Mouse (Mus musculus) liver, embryonic 13.5 days (tissue): ENCODE results near the gene Kcnj8. TPM values are rescaled to one million over a fixed set of nuclear protein-coding genes. Genes with fewer than 3 reads are reported as not detected.

Source experiments
- ATAC-seq: fragments of 200-750 bp; cut with Nextera tagmentation; 2 replicates; pipeline ENCODE4 v1.8.0; 2017; ENCODE audit warnings: low read depth, mild to moderate bottlenecking, moderate number of reproducible peaks, moderate library complexity
- DNase-seq: peaks from one replicate; pipeline ENCODE4 v3.0.0; 2022
- H3K27ac ChIP-seq: fragments of 300-500 bp; sonication (generic); 2 replicates; pipeline ENCODE4 v1.5.1; 2015; ENCODE audit warnings: moderate library complexity, mild to moderate bottlenecking, inconsistent platforms
- H3K27me3 ChIP-seq: fragments of 300-500 bp; sonication (generic); 2 replicates; pipeline ENCODE4 v1.6.1; 2015; ENCODE audit warnings: mild to moderate bottlenecking, inconsistent platforms
- H3K36me3 ChIP-seq: fragments of 300-500 bp; sonication (generic); 2 replicates; pipeline ENCODE4 v1.6.1; 2015; ENCODE audit warnings: mild to moderate bottlenecking, inconsistent platforms
- H3K4me1 ChIP-seq: fragments of 300-500 bp; sonication (generic); replicated peaks from 2 replicates; pipeline ENCODE4 v1.6.1; 2015; ENCODE audit warnings: inconsistent platforms
- H3K4me2 ChIP-seq: fragments of 300-500 bp; sonication (generic); 2 replicates; pipeline ENCODE4 v1.6.1; 2015; ENCODE audit warnings: inconsistent platforms, mild to moderate bottlenecking, moderate library complexity
- H3K4me3 ChIP-seq: fragments of 300-500 bp; sonication (generic); replicated peaks from 2 replicates; pipeline ENCODE4 v1.5.1; 2015; ENCODE audit warnings: mild to moderate bottlenecking, inconsistent platforms
- H3K9ac ChIP-seq: fragments of 300-500 bp; sonication (generic); 2 replicates; pipeline ENCODE4 v1.6.1; 2015; ENCODE audit warnings: mild to moderate bottlenecking, inconsistent platforms
- H3K9me3 ChIP-seq: fragments of 300-500 bp; sonication (generic); replicated peaks from 2 replicates; pipeline ENCODE4 v1.6.1; 2016; ENCODE audit warnings: inconsistent platforms
- WGBS: fragments of 180-500 bp; shearing (Covaris S2); methylation state at CpG from one replicate; pipeline ENCODE4 v1.1.7; 2015; ENCODE audit not compliant: insufficient replicate concordance; 5-methylcytosine and 5-hydroxymethylcytosine counted together
- polyA plus RNA-seq: library from polyadenylated mRNA; unstranded; fragments of >200 nt; fragmentation: Nextera tagmentation; extraction: Ambion mirVana; gene quantifications from 2 replicates; pipeline ENCODE4 v1.2.1, GENCODE M21; 2015

The Kcnj8 gene
- 1.5 and 2.0 TPM in 2 replicates for polyA plus RNA-seq

- H3K36me3 ChIP-seq, result no peaks in the 10 kb centered on the region
- no peak within 1 kb of the TSS for H3K27ac ChIP-seq
- no peaks in the 10 kb centered on the region for H3K9me3 ChIP-seq
- no peak for DNase-seq
- peak within 1 kb of the TSS; percentile 62 for H3K4me2 ChIP-seq
- peak within 1 kb of the TSS; percentile 47 for H3K4me3 ChIP-seq
- 1% methylated on average over 34 of the region's 34 CpGs for WGBS
- H3K4me1 ChIP-seq, result peaks cover 22% of the 10 kb centered on the region
- H3K9ac ChIP-seq, result no peak within 1 kb of the TSS
- peak; percentile 57 for ATAC-seq
- H3K27me3 ChIP-seq, result peaks cover 45% of the 10 kb centered on the region
Measured at GRCm38 (mm10) chr6:142571055-142571618, at the start of gene Kcnj8. Kcnj8 (minus strand) TSS chr6:142571614.

- Histone ChIP-seq H3K4me2 (no peak overlapping the region), H3K27ac (no peak overlapping the region), H3K9me3 (no peaks in the 10 kb centered on the region), H3K36me3 (no peaks in the 10 kb centered on the region), H3K4me1 (no peaks in the 10 kb centered on the region), H3K27me3 (no peaks in the 10 kb centered on the region), H3K9ac (no peak overlapping the region), H3K4me3 (no peak overlapping the region)
- no peak for ATAC-seq
- 33% methylated on average over 3 of the region's 3 CpGs for WGBS
- no peak for DNase-seq
Measured at GRCm38 (mm10) chr6:142616659-142617058, 45.2 kb upstream of the Kcnj8 start.

- no peak for DNase-seq
Measured at GRCm38 (mm10) chr6:142614324-142614723, 42.9 kb upstream of the Kcnj8 start.

GRCm38 (mm10) chr6:142612366-142612765 lies 41.0 kb upstream of the Kcnj8 start:
- DNase-seq, result no peak
- H3K4me3 ChIP-seq, result no peak overlapping the region
- no peak for ATAC-seq
- H3K36me3 ChIP-seq, result no peaks in the 10 kb centered on the region
- no peaks in the 10 kb centered on the region for H3K4me1 ChIP-seq
- no peak overlapping the region for H3K9ac ChIP-seq
- no peaks in the 10 kb centered on the region for H3K9me3 ChIP-seq
- WGBS, result 61% methylated on average over 8 of the region's 8 CpGs
- no peaks in the 10 kb centered on the region for H3K27me3 ChIP-seq
- no peak overlapping the region for H3K27ac ChIP-seq
- no peak overlapping the region for H3K4me2 ChIP-seq

More at GRCm38 (mm10) chr6:142614324-142614723, 42.9 kb upstream of the Kcnj8 start:
- no peak overlapping the region for H3K9ac ChIP-seq
- H3K27ac ChIP-seq, result no peak overlapping the region
- no peaks in the 10 kb centered on the region for H3K27me3 ChIP-seq
- no peaks in the 10 kb centered on the region for H3K36me3 ChIP-seq
- H3K4me2 ChIP-seq, result no peak overlapping the region
- 65% methylated on average over 10 of the region's 10 CpGs for WGBS
- ATAC-seq, result no peak
- no peaks in the 10 kb centered on the region for H3K4me1 ChIP-seq
- H3K4me3 ChIP-seq, result no peak overlapping the region
- no peaks in the 10 kb centered on the region for H3K9me3 ChIP-seq

GRCm38 (mm10) chr6:142609401-142610373 lies 38.3 kb upstream of the Kcnj8 start:
- Histone ChIP-seq H3K36me3 (no peaks in the 10 kb centered on the region), H3K27ac (no peak overlapping the region), H3K9ac (no peak overlapping the region), H3K4me3 (no peak overlapping the region), H3K9me3 (no peaks in the 10 kb centered on the region), H3K4me1 (no peaks in the 10 kb centered on the region), H3K4me2 (no peak overlapping the region), H3K27me3 (no peaks in the 10 kb centered on the region)
- DNase-seq (no peak), ATAC-seq (no peak)
- 62% methylated on average over 9 of the region's 9 CpGs for WGBS

GRCm38 (mm10) chr6:142607080-142607479 lies 35.7 kb upstream of the Kcnj8 start:
- Histone ChIP-seq H3K36me3 (no peaks in the 10 kb centered on the region), H3K27ac (no peak overlapping the region), H3K4me2 (no peak overlapping the region), H3K9ac (no peak overlapping the region), H3K4me3 (no peak overlapping the region), H3K9me3 (no peaks in the 10 kb centered on the region), H3K4me1 (no peaks in the 10 kb centered on the region), H3K27me3 (no peaks in the 10 kb centered on the region)
- 61% methylated on average over 7 of the region's 7 CpGs for WGBS
- ATAC-seq, result no peak
- DNase-seq, result no peak

- Histone ChIP-seq H3K4me2 (no peak overlapping the region), H3K9ac (no peak overlapping the region), H3K27me3 (no peaks in the 10 kb centered on the region), H3K4me3 (no peak overlapping the region), H3K9me3 (no peaks in the 10 kb centered on the region), H3K4me1 (no peaks in the 10 kb centered on the region), H3K27ac (no peak overlapping the region), H3K36me3 (no peaks in the 10 kb centered on the region)
- ATAC-seq (no peak), DNase-seq (no peak)
- whole genome bisulfite sequencing, result 60% methylated on average over 6 of the region's 6 CpGs
Measured at GRCm38 (mm10) chr6:142602772-142603171, 31.4 kb upstream of the Kcnj8 start.

GRCm38 (mm10) chr6:142578831-142579230 lies 7.4 kb upstream of the Kcnj8 start:
- H3K9me3 ChIP-seq, result no peaks in the 10 kb centered on the region
- ATAC-seq (no peak), DNase-seq (no peak)
- WGBS, result 61% methylated on average over 4 of the region's 4 CpGs
- no peaks in the 10 kb centered on the region for H3K27me3 ChIP-seq
- H3K27ac ChIP-seq, result no peak overlapping the region
- H3K4me3 ChIP-seq, result no peak overlapping the region
- H3K4me2 ChIP-seq, result no peak overlapping the region
- H3K36me3 ChIP-seq, result no peaks in the 10 kb centered on the region
- H3K9ac ChIP-seq, result no peak overlapping the region
- no peaks in the 10 kb centered on the region for H3K4me1 ChIP-seq

GRCm38 (mm10) chr6:142577801-142578200 lies 6.4 kb upstream of the Kcnj8 start:
- WGBS, result 53% methylated on average over 6 of the region's 6 CpGs
- Histone ChIP-seq H3K36me3 (no peaks in the 10 kb centered on the region), H3K27ac (no peak overlapping the region)

GRCm38 (mm10) chr6:142572876-142573275 lies 1.5 kb upstream of the Kcnj8 start:
- H3K9ac ChIP-seq, result no peak overlapping the region
- no peaks in the 10 kb centered on the region for H3K9me3 ChIP-seq
- 14% methylated on average over 6 of the region's 6 CpGs for WGBS
- ATAC-seq (no peak), DNase-seq (no peak)
- H3K4me1 ChIP-seq, result peaks cover 18% of the 10 kb centered on the region
- no peaks in the 10 kb centered on the region for H3K36me3 ChIP-seq
- no peak overlapping the region for H3K27ac ChIP-seq
- H3K27me3 ChIP-seq, result peaks cover 45% of the 10 kb centered on the region
- no peak overlapping the region for H3K4me3 ChIP-seq
- H3K4me2 ChIP-seq, result no peak overlapping the region

More at GRCm38 (mm10) chr6:142577801-142578200, 6.4 kb upstream of the Kcnj8 start:
- peaks cover 4% of the 10 kb centered on the region; the same call in 1 of the 2 replicates for H3K27me3 ChIP-seq
- no peaks in the 10 kb centered on the region for H3K9me3 ChIP-seq
- H3K9ac ChIP-seq, result no peak overlapping the region
- H3K4me3 ChIP-seq, result no peak overlapping the region
- H3K4me2 ChIP-seq, result no peak overlapping the region
- no peak for DNase-seq
- no peaks in the 10 kb centered on the region for H3K4me1 ChIP-seq
- no peak for ATAC-seq

GRCm38 (mm10) chr6:142571629-142572360 lies 381 bp upstream of the Kcnj8 start:
- no peak for DNase-seq
- Histone ChIP-seq H3K27ac (no peak overlapping the region), H3K9ac (no peak overlapping the region), H3K4me2 (peak overlapping the region; percentile 62), H3K4me1 (peaks cover 22% of the 10 kb centered on the region), H3K27me3 (peaks cover 45% of the 10 kb centered on the region), H3K36me3 (no peaks in the 10 kb centered on the region), H3K9me3 (no peaks in the 10 kb centered on the region), H3K4me3 (peak overlapping the region; percentile 47)
- no peak for ATAC-seq
- WGBS, result 4% methylated on average over 21 of the region's 21 CpGs
